Mouse (Mus musculus) CH12.LX (cell line): ENCODE results near the gene Prph2. TPM values are rescaled to one million over a fixed set of nuclear protein-coding genes. Genes with fewer than 3 reads are reported as not detected.

Experiments
- DNase-seq: peaks from one replicate; pipeline ENCODE4 v3.0.0-alpha.2; 2013; ENCODE audit errors: extremely low read depth
- H3K27ac ChIP-seq: 2 replicates; pipeline ENCODE4 v1.5.1; 2012; ENCODE audit warnings: low read depth, mild to moderate bottlenecking, control low read depth, moderate library complexity; ENCODE audit not compliant: insufficient read depth
- H3K27me3 ChIP-seq: replicated peaks from 2 replicates; pipeline ENCODE3; 2012; ENCODE audit warnings: inconsistent platforms
- H3K36me3 ChIP-seq, 2 experiments: replicated peaks in 1 of 2; 2 replicates each; pipeline versions ENCODE3 to v1.6.1; 2012; ENCODE audit warnings: inconsistent platforms in 1 of 2, low read length in 1 of 2, mild to moderate bottlenecking in 1 of 2, mixed read lengths in 1 of 2, moderate library complexity in 1 of 2; ENCODE audit not compliant: control insufficient read depth in 1 of 2, insufficient read depth in 1 of 2
- H3K4me1 ChIP-seq, 2 experiments: 2 replicates each; pipeline ENCODE4 v1.6.1; 2012; ENCODE audit warnings: inconsistent platforms in 1 of 2, moderate library complexity in 1 of 2; ENCODE audit not compliant: insufficient read depth in 2 of 2, control insufficient read depth in 1 of 2
- H3K4me2 ChIP-seq: 2 replicates; pipeline ENCODE4 v1.6.1; 2012; ENCODE audit warnings: low read depth, mild to moderate bottlenecking, control low read depth; ENCODE audit not compliant: poor library complexity, insufficient read depth, severe bottlenecking
- H3K4me3 ChIP-seq, 3 experiments: fragments of 150-350 bp in 1 of 3; sonication (generic) in 1 of 3; replicated peaks in 1 of 3; 2 replicates each; pipeline versions ENCODE3 to v1.5.1; 2011 to 2012; ENCODE audit warnings: low read depth in 2 of 3, low read length in 2 of 3, mild to moderate bottlenecking in 2 of 3, moderate library complexity in 2 of 3, control low read depth in 1 of 3, improper control_type of control experiment in 1 of 3, inconsistent platforms in 1 of 3, mixed read lengths in 1 of 3; ENCODE audit not compliant: poor library complexity in 1 of 3
- H3K79me2 ChIP-seq: replicated peaks from 2 replicates; pipeline ENCODE4 v1.6.1; 2012; ENCODE audit warnings: mild to moderate bottlenecking, moderate library complexity; ENCODE audit not compliant: control insufficient read depth, poor library complexity, insufficient read depth, severe bottlenecking; ENCODE audit errors: extremely low read depth
- H3K9ac ChIP-seq: 2 replicates; pipeline ENCODE4 v1.6.1; 2012; ENCODE audit warnings: low read depth, mild to moderate bottlenecking, control low read depth, moderate library complexity; ENCODE audit not compliant: insufficient read depth
- H3K9me3 ChIP-seq: replicated peaks from 2 replicates; pipeline ENCODE3; 2012; ENCODE audit warnings: low read length, inconsistent platforms, mixed read lengths
- BHLHE40 ChIP-seq: IDR thresholded peaks from 2 replicates; pipeline ENCODE4 v1.6.1; 2011; ENCODE audit warnings: mild to moderate bottlenecking, low read depth, low read length, improper control_type of control experiment
- CHD1 ChIP-seq: IDR thresholded peaks from 2 replicates; pipeline ENCODE4 v1.6.1; 2012; ENCODE audit warnings: low read depth, low read length, improper control_type of control experiment, inconsistent platforms
- ELF1 ChIP-seq: IDR thresholded peaks from 2 replicates; pipeline ENCODE4 v1.6.1; 2014; ENCODE audit warnings: low read depth, mild to moderate bottlenecking, inconsistent platforms, low read length, improper control_type of control experiment
- EP300 ChIP-seq: IDR thresholded peaks from 2 replicates; pipeline ENCODE4 v1.6.1; 2011; ENCODE audit warnings: low read length, improper control_type of control experiment
- ETS1 ChIP-seq: conservative IDR thresholded peaks from 2 replicates; pipeline ENCODE4 v1.6.1; 2012; ENCODE audit warnings: low read depth, mild to moderate bottlenecking, inconsistent platforms, low read length, improper control_type of control experiment, moderate library complexity
- GABPA ChIP-seq: IDR thresholded peaks from 2 replicates; pipeline ENCODE4 v1.6.1; 2012; ENCODE audit warnings: low read depth, low read length, improper control_type of control experiment, inconsistent platforms; ENCODE audit not compliant: insufficient replicate concordance
- HCFC1 ChIP-seq: IDR thresholded peaks from 2 replicates; pipeline ENCODE4 v1.6.1; 2012; ENCODE audit warnings: low read depth, mild to moderate bottlenecking, inconsistent platforms, low read length, improper control_type of control experiment
- JUND ChIP-seq: conservative IDR thresholded peaks from 2 replicates; pipeline ENCODE4 v1.6.1; 2011; ENCODE audit warnings: low read depth, low read length, improper control_type of control experiment
- KAT2A ChIP-seq: IDR thresholded peaks from 2 replicates; pipeline ENCODE4 v1.6.1; 2012; ENCODE audit warnings: low read length, improper control_type of control experiment, inconsistent platforms; ENCODE audit not compliant: insufficient replicate concordance
- MAFK ChIP-seq: IDR thresholded peaks from 2 replicates; pipeline ENCODE4 v1.6.1; 2011; ENCODE audit warnings: low read length, improper control_type of control experiment; ENCODE audit not compliant: insufficient replicate concordance
- MEF2A ChIP-seq: IDR thresholded peaks from 2 replicates; pipeline ENCODE4 v1.6.1; 2014; ENCODE audit warnings: low read depth, mild to moderate bottlenecking, inconsistent platforms, low read length, improper control_type of control experiment, borderline replicate concordance
- MYC ChIP-seq: IDR thresholded peaks from 2 replicates; pipeline ENCODE4 v1.6.1; 2011; ENCODE audit warnings: low read depth, mild to moderate bottlenecking, improper control_type of control experiment, low read length
- NELFE ChIP-seq: IDR thresholded peaks from 2 replicates; pipeline ENCODE4 v1.6.1; 2011; ENCODE audit warnings: low read depth, low read length, improper control_type of control experiment
- POLR2AphosphoS2 ChIP-seq: IDR thresholded peaks from 2 replicates; pipeline ENCODE4 v1.6.1; 2011; ENCODE audit warnings: low read depth, low read length, improper control_type of control experiment
- TBP ChIP-seq: conservative IDR thresholded peaks from 2 replicates; pipeline ENCODE4 v1.6.1; 2011; ENCODE audit warnings: low read depth, low read length, improper control_type of control experiment
- TCF12 ChIP-seq: IDR thresholded peaks from 2 replicates; pipeline ENCODE4 v1.6.1; 2014; ENCODE audit warnings: low read depth, mild to moderate bottlenecking, inconsistent platforms, low read length, improper control_type of control experiment
- UBTF ChIP-seq: IDR thresholded peaks from 2 replicates; pipeline ENCODE4 v1.6.1; 2012; ENCODE audit warnings: low read depth, mild to moderate bottlenecking, inconsistent platforms, low read length, improper control_type of control experiment, moderate library complexity
- USF1 ChIP-seq: IDR thresholded peaks from 2 replicates; pipeline ENCODE4 v1.6.1; 2014; ENCODE audit warnings: low read depth, mild to moderate bottlenecking, inconsistent platforms, low read length, improper control_type of control experiment
- ZKSCAN1 ChIP-seq: IDR thresholded peaks from 2 replicates; pipeline ENCODE4 v1.6.1; 2012; ENCODE audit warnings: low read depth, inconsistent platforms, low read length, improper control_type of control experiment, borderline replicate concordance
- dilution Hi-C: fragments of 300-500 bp; cut with MboI; formaldehyde crosslinking; loops from 2 replicates; pipeline ENCODE4 v1.14.3; 2020; ENCODE audit warnings: low sequenced_read_pairs; ENCODE audit not compliant: extremely low pct_unique_long_range_greater_than_20kb, extremely low pct_ligation_motif_present
- in situ Hi-C: fragments of 300-500 bp; cut with MboI; formaldehyde crosslinking; loops from 3 replicates; pipeline ENCODE4 v1.14.3; 2019; ENCODE audit warnings: low sequenced_read_pairs, low pct_ligation_motif_present, low pct_unique_long_range_greater_than_20kb, mixed read lengths
- polyA plus RNA-seq: library from polyadenylated mRNA; unstranded; fragments of >175 nt; gene quantifications from 2 replicates; pipeline ENCODE4 v1.2.1, GENCODE M21; 2012; ENCODE audit warnings: low read depth; ENCODE audit not compliant: insufficient read length
- total RNA-seq, 2 experiments: library from RNA; depleted of rRNA; stranded (reverse); fragments of 300-350 nt in 1 of 2; fragments of >200 nt in 1 of 2; gene quantifications; 2 replicates each; pipeline ENCODE4 v1.2.3; 2012 to 2014

Gene Prph2
- total and polyA plus RNA-seq, 3 experiments = not detected

DNA sequence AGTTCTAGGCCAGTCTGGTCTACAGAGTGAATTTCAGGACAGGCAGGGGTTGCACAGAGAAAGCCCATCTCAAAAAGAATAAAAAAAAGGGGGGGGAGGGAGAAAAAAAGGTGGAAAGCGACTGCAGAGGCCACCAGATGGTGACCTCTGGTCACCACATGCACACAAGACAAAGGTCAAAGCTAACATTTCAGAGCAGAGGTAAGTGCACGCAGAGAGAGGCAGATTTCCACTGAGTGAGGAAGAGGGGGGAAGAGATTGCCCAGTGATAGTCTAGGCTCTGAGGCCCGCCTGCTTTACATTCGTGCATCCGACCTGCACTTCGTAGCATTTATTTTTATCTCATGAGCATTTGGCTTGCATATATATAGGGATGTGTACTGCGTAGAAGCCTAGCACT, 37.5 kb upstream of the Prph2 start:
- Histone ChIP-seq H3K9me3 (no peaks in the 10 kb centered on the region), H3K27ac (no peak overlapping the region), H3K4me2 (no peak overlapping the region), H3K9ac (no peak overlapping the region)
- dilution Hi-C loops = no loop called here
- no peak for TF ChIP-seq UBTF
- TF ChIP-seq MAFK = no peak
- TF ChIP-seq EP300 = no peak
- no peak for TF ChIP-seq ZKSCAN1
- TF ChIP-seq USF1 = no peak
- TF ChIP-seq CHD1 = no peak
- TF ChIP-seq HCFC1 = no peak
- no peak for TF ChIP-seq ELF1
- TF ChIP-seq POLR2AphosphoS2 = no peak
- TF ChIP-seq ETS1 = no peak
- TF ChIP-seq, all 38 proteins: peak for 0
- in situ Hi-C loops = no loop called here
- DNase-seq = no peak
- H3K79me2 ChIP-seq = no peaks in the 10 kb centered on the region
- H3K27me3 ChIP-seq = no peaks in the 10 kb centered on the region
- H3K4me1 ChIP-seq = peaks cover 4 to 11% of the 10 kb centered on the region in 2 experiments; a peak in 2 of 4 replicates
- peaks cover 0 to 18% of the 10 kb centered on the region in 2 experiments for H3K36me3 ChIP-seq
- H3K4me3 ChIP-seq = no peak overlapping the region

DNA sequence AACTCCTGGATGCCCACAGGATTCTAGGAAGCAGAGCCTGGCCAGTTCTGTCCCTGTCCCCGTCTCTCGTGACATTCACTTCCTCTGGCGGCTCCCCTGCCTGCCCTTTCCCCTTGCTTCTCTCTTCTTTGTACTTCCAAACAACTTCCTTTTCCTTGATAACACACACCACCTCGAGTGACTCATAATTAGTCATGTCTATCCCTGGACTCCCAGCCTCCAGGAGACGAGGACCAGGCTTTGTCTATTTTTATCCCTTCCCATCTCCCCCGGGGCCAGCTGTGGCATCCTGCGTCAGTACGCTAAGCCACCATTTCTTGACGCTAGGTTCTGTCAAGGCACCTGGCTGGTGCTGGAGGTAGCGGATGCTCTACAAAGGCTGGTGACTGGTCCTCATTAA, 36.1 kb upstream of the Prph2 start:
- Histone ChIP-seq H3K9ac (no peak overlapping the region), H3K9me3 (no peaks in the 10 kb centered on the region)
- TF ChIP-seq TBP = no peak
- TF ChIP-seq POLR2AphosphoS2 = no peak
- TF ChIP-seq KAT2A = no peak
- no peak for TF ChIP-seq JUND
- no peak for TF ChIP-seq HCFC1
- no peak for TF ChIP-seq TCF12
- TF ChIP-seq USF1 = no peak
- no peak for TF ChIP-seq MYC
- no peak for TF ChIP-seq GABPA
- TF ChIP-seq CHD1 = no peak
- TF ChIP-seq BHLHE40 = no peak
- TF ChIP-seq NELFE = no peak
- TF ChIP-seq MEF2A = no peak
- TF ChIP-seq, all 38 proteins: peak for 0
- Histone ChIP-seq H3K4me1 (peaks cover 4 to 11% of the 10 kb centered on the region in 2 experiments; a peak in 2 of 4 replicates), H3K27me3 (no peaks in the 10 kb centered on the region), H3K79me2 (no peaks in the 10 kb centered on the region), H3K4me3 (no peak overlapping the region), H3K36me3 (peaks cover 0 to 23% of the 10 kb centered on the region in 2 experiments), H3K27ac (no peak overlapping the region), H3K4me2 (no peak overlapping the region)
- in situ Hi-C loops = no loop called here
- no peak for DNase-seq
- dilution Hi-C loops = no loop called here
